Mouse (Mus musculus) c-Kit-positive CD71-negative TER-119-negative erythroid progenitor cells, embryonic 14.5 days (primary cell): ENCODE data around the gene Thada.

Source experiments
- DNase-seq: peaks from one replicate; pipeline ENCODE4 v3.0.0-alpha.2; 2013; ENCODE audit warnings: low read depth

The Thada gene

DNA sequence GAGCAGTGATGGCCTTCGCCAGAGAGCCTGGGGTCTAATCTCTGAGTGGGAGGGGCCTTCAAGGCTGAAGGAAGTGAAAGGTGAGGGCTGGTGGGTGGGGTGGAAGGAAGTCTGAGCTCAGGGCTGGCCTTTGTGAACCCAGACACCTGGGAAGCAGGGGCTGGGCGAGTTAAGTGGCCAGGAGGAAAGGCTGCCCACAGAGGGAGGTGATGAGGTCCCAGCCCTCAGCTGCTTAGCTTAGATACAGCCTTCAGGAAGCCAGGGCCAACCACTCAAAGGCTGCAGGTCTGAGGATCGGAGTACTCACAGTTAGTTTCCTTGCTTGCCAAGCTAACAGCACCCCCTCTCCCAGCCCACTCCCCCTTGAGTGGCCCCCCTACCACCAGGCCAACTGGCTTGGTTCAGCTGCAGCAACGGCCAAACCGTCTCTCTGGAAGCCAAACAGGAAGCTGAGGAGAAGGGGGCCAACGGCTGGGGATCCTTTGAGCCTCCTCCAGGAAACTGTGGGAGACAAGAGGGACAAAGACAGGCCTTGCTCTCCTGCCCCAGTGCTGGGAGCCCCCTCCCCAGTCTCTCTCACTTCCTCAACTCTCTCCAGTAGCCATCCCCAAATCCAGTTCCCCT is 304.7 kb downstream of the Thada start:
- no peak for DNase-seq

- DNase-seq: no peak
Measured at GRCm38 (mm10) chr17:84158891-84159290, 307.1 kb downstream of the Thada start.

- DNase-seq: no peak
Measured at GRCm38 (mm10) chr17:84158461-84158795, 307.6 kb downstream of the Thada start.

GRCm38 (mm10) chr17:84157743-84158460 is 308.1 kb downstream of the Thada start:
- no peak for DNase-seq

DNA sequence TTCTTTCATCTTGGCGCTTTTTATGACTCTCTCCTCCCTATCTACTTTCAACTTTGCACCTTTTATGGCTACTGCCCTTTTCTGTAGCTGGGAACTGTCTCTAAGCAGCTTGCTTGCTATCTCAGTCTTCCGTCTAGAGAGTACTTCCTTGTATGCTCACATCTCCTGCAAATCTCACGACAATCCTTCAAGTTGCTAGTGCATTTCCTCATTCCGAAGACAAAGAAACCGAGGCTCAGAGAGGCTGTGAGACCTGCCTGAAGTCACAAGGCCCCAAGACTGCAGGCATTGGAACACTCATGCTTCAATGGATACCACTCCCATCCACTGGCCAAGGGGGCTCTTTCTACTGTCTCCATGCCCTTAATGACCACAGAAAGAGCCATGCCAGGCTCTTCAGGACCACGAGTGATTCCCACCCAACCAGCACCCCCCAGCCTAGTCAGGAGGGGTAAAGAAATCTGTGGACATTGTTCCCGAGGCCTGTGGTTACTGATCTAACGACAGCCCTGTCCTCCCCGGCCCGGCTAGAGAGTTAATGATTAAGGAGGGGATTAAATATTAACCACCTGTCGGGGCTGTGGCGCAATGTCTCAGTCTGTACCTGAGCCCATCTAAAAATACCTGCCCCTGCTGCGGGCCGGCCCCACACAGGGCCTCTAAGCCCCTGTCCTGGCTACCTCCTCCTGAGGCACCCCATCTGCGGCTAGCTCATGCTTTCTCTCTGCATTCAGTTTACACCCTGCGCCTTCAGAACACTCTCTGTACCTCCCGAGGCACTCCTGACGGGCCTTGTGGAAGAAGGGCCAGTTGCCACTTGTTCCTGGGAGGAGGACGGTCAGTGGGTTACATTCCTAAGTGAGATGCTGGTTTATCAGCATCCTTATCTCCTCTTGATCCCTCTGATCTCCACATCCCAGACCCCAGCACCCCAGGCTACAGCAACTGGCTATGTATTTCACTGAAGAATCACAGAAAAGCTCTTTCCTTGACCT is 309.0 kb downstream of the Thada start:
- no peak for DNase-seq

DNA sequence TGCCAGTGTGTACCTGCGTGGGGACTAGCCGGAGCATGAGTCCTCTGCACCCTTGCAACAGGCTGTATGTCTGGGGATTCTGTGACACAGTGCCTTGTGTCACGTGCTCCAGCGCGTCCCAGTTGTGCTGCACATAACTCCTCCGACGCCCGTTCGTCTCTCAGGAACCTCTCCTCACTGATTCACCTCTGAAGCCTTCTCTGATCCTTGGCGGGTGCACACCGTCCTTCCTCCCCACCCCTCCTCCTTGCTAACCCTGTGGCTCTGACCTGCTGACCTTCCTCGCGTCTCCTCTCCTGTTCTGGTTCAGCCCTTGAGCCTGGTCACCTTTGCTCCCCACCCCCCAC is 309.8 kb downstream of the Thada start:
- no peak for DNase-seq

DNA sequence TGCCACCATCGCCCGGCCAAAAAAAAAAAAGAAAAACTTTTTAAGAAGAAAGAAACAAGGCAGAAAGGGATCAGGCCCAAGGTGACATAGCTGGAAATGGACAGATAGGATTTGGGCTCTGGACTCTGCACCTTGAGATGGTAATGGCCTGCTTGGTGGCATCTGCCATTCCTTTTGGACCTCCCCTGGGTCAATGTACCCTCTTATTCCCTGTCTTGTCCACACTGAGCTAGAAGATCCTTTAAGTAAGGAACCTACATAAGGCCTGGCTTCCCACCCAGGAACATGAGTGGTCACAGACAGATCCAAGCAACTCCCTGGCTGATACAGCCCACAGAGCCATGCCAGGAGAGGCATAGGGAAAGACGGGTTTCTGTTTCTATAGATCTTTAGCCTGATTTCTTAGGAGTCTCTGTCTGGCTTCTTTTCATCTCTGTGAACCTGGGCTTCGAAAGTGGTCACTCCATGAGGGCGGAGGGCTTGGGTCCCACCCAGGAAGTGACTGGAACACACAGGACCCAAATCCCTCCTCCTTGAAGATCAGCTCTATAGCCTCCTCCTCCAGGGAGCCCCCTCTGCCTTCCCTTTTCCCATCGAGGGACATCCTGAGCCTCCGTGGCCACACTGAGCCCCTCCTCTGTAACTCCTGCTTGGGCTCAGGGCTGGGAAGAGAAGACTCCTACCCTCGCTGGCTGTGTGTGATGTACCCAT is 310.3 kb downstream of the Thada start:
- DNase-seq: no peak

DNA sequence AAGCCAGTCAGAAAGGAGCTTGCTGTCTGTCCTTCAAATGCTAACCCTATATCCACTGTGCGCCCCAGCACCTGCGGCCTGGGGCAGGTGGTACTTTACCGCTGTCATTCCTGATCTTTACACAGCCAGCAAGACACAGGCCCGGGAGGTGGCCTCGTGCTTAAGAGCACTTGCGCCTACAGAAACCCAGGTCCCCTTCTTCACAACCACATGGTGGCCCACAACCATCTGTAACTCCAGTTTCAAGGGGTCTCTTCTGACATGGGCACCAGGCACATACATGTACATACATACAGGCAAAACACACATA is 311.0 kb downstream of the Thada start:
- DNase-seq: no peak

- DNase-seq: no peak
Measured at GRCm38 (mm10) chr17:84154302-84155028, 311.5 kb downstream of the Thada start.

DNA sequence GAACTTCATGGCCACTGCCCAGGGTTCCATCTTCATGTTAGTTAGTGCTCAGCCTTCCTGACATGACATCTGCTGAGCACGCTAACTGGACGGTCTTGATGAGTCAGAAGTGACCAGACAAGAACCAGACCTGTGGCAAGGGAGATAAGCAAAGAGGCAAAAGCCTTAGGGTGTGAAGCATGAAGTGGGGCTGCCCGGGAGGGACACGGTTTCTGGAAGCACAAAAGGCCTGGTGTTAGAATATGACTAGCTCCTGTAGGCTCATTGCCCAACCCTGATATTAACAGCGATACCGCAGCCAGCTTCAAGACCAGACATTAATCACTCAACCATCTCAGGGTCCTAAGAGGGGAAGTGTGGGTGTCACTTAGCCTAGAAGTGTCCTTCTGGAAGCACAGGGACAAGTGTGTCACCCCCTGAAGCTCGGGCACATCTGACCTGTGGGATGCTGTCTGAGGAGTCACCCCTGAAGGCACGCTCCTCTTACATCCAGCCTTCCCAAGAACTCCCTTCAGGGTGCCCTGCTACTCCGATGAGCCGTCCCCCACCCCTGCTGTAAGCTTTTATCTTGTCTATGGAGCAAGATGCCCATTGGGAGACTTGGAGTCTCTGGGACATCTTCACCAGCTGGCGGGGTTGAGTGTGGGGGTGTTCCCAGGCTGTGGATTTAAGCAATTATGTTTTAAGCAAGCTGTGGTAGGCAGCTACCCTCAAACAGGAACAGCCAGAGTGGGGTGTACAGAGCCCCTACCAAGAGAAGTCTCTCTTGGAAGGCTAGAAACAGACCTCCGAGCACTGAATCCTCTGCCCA is 312.8 kb downstream of the Thada start:
- no peak for DNase-seq

- DNase-seq: no peak
Measured at GRCm38 (mm10) chr17:84152206-84152975, 313.6 kb downstream of the Thada start.

DNA sequence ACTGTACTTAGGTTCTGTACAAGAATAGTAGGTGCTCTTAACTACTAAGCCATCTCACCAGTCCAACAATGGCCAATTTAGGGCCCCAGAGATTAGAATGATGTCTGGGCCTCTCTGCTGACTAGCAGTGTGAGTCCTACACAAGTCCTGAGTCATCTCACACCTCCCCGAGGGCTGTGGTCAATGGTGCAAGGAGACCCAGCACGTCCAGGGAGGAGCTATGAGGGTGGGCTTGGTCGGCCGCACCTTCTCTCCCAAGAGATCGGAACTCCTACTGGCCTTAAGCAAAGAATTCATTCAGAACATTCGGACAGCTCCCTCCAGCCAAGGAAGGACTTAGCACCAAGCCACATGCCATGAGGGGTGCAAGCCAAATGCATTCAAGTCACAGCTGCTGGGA is 314.7 kb downstream of the Thada start:
- DNase-seq: no peak

DNA sequence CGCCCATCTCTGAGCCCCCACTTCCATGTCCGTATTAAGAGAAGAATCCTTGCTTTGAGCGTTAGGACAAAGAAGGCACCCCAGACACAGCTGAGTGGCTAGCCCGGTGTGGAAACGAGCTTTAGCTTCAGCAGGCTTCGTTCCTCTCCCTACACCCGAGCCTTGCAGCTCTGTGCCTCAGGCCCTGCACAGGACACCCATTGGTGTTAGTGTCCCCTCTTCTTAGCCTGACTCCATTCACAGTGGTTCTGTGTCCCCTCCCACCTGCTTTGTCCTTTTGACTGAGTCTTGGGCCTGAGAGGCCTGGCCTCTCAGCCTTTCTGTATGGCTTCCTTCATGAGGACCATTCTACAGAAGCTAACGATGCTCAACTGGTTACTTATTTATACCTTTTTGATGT is 315.7 kb downstream of the Thada start:
- DNase-seq: no peak

DNA sequence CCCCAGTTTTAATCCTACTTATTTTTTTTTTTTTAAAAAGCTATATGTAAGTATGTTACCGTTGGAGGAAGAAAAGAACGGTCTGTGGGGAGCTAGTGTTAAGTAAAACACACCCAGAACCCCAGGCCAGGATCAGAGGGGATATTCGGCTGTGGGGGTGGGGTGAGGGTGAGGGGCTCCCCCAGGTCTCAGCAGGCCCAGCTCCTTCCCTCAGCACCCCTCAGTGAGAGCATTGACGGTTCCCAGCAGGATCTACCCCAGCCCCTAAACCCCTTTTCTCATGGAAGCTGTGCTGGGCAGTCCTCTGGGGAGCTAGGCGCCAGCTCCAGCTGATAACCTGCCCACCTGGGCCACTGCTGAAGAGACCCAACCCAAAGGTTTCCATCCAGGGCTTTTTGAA is 316.4 kb downstream of the Thada start:
- no peak for DNase-seq

GRCm38 (mm10) chr17:84148499-84149484 is 317.2 kb downstream of the Thada start:
- DNase-seq: no peak

DNA sequence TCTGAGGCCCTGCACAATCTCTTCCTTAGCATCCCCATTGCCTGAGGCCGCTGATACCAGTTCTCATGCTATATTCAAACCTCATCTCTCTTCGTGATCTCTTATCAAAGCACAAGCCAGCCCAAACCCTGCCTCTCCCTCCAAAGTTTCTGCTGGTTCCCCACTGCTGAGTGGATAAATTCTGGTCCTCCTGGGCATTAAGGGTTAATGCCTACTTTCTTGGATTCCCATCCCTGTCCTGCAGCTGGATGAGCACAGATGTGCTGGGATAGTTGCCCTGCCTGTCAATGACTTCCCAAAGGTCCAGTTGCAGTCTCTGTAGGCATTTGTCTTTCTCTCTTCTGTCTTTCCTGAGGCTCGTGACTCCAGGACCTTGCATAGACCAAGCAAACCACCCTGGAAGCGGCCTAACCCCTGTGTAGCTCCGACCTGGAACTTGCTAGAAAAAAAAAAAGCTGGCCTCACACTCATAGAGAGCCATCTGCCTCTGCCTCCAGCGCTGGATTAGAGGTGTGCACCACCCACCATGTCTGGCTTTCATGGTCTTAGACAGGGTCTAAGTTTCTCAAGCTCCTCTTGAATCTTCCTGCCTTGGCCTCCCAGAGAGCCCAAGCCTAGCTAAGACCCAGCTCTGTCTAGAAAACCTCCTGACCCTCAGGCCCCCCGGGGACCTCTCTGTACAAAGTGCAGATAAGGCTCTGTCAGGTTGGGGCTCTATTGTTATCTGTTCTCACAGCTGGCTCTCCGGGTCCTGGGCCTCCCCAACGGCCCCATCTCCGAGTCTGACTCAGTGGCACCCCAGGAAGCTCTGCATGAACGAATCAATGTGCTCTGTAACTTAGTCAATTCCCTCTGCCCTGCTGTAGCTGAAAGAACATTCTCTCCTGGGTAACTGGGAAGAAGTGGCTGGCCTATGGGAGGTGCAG is 318.6 kb downstream of the Thada start:
- no peak for DNase-seq

- no peak for DNase-seq
Measured at GRCm38 (mm10) chr17:84146458-84147182, 319.4 kb downstream of the Thada start.
